Mouse (Mus musculus) hindbrain, embryonic 14.5 days (tissue): ENCODE data around the gene Gm26741. TPM values are rescaled to one million over a fixed set of nuclear protein-coding genes. Genes with fewer than 3 reads are reported as not detected.

Experiments
- ATAC-seq: fragments of 200-750 bp; cut with Nextera tagmentation; 2 replicates; pipeline ENCODE4 v1.8.0; 2017; ENCODE audit warnings: moderate number of reproducible peaks, mild to moderate bottlenecking, moderate TSS enrichment, moderate library complexity; ENCODE audit not compliant: low FRiP score
- DNase-seq: peaks from one replicate; pipeline ENCODE4 v3.0.0-alpha.2; 2015; ENCODE audit warnings: low spot score
- H3K27ac ChIP-seq: fragments of 300-500 bp; sonication (generic); 2 replicates; pipeline ENCODE4 v1.5.1; 2014; ENCODE audit warnings: mild to moderate bottlenecking, moderate library complexity
- H3K27me3 ChIP-seq: fragments of 300-500 bp; sonication (generic); 2 replicates; pipeline ENCODE4 v1.6.1; 2014; ENCODE audit warnings: mild to moderate bottlenecking, low read length, mixed read lengths; ENCODE audit not compliant: control insufficient read depth, insufficient read depth
- H3K36me3 ChIP-seq: fragments of 300-500 bp; sonication (generic); replicated peaks from 2 replicates; pipeline ENCODE4 v1.6.1; 2014; ENCODE audit not compliant: control insufficient read depth, insufficient read depth
- H3K4me1 ChIP-seq: fragments of 300-500 bp; sonication (generic); replicated peaks from 2 replicates; pipeline ENCODE4 v1.6.1; 2014; ENCODE audit warnings: antibody characterized with exemption, low read length, mixed read lengths; ENCODE audit not compliant: control insufficient read depth, insufficient read depth
- H3K4me2 ChIP-seq: fragments of 300-500 bp; sonication (generic); replicated peaks from 2 replicates; pipeline ENCODE4 v1.6.1; 2014; ENCODE audit warnings: mild to moderate bottlenecking, moderate library complexity
- H3K4me3 ChIP-seq: fragments of 300-500 bp; sonication (generic); replicated peaks from 2 replicates; pipeline ENCODE4 v1.5.1; 2014; ENCODE audit warnings: mild to moderate bottlenecking, low read length
- H3K9ac ChIP-seq: fragments of 300-500 bp; sonication (generic); 2 replicates; pipeline ENCODE4 v1.6.1; 2014
- H3K9me3 ChIP-seq: fragments of 300-500 bp; sonication (generic); 2 replicates; pipeline ENCODE4 v1.6.1; 2016; ENCODE audit warnings: low read length; ENCODE audit not compliant: control insufficient read depth
- WGBS: fragments of 180-500 bp; shearing (Covaris S2); extraction: QIAGEN DNeasy Blood & Tissue Kit; methylation state at CpG from one replicate; pipeline ENCODE4 v1.1.7; 2014; 5-methylcytosine and 5-hydroxymethylcytosine counted together
- polyA plus RNA-seq: library from polyadenylated mRNA; unstranded; fragments of >200 nt; fragmentation: Nextera tagmentation; extraction: Ambion mirVana; gene quantifications from 2 replicates; pipeline ENCODE4 v1.2.1, GENCODE M21; 2014

Gm26741 gene
- polyA plus RNA-seq, 1 experiment from 2014 or later: not detected

GRCm38 (mm10) chr10:52384823-52385610 is 26.4 kb downstream of the Gm26741 start:
- H3K36me3 ChIP-seq: no peaks in the 10 kb centered on the region
- H3K27me3 ChIP-seq: no peaks in the 10 kb centered on the region
- no peak for ATAC-seq
- peak; percentile 78 for DNase-seq
- H3K4me2 ChIP-seq: no peak overlapping the region
- H3K27ac ChIP-seq: no peak overlapping the region
- no peak overlapping the region for H3K4me3 ChIP-seq
- H3K4me1 ChIP-seq: peaks cover 6% of the 10 kb centered on the region
- no peaks in the 10 kb centered on the region for H3K9me3 ChIP-seq
- no peak overlapping the region for H3K9ac ChIP-seq
- 42% methylated on average over 8 of the region's 8 CpGs for WGBS

GRCm38 (mm10) chr10:52387192-52387591 is 28.6 kb downstream of the Gm26741 start:
- Histone ChIP-seq H3K9me3 (no peaks in the 10 kb centered on the region), H3K9ac (no peak overlapping the region), H3K36me3 (no peaks in the 10 kb centered on the region), H3K27ac (no peak overlapping the region), H3K4me2 (no peak overlapping the region), H3K27me3 (no peaks in the 10 kb centered on the region), H3K4me3 (no peak overlapping the region), H3K4me1 (peaks cover 6% of the 10 kb centered on the region; the same call in 1 of the 2 replicates)
- ATAC-seq (no peak), DNase-seq (no peak)
- WGBS: 71% methylated on average over 4 of the region's 4 CpGs

- Histone ChIP-seq H3K4me1 (no peaks in the 10 kb centered on the region), H3K9ac (no peak within 1 kb of the TSS), H3K4me2 (no peak within 1 kb of the TSS), H3K9me3 (no peaks in the 10 kb centered on the region), H3K36me3 (no peaks in the 10 kb centered on the region), H3K27me3 (no peaks in the 10 kb centered on the region), H3K4me3 (no peak within 1 kb of the TSS), H3K27ac (no peak within 1 kb of the TSS)
- ATAC-seq (no peak), DNase-seq (no peak)
- WGBS: 86% methylated on average over 5 of the region's 5 CpGs
Measured at GRCm38 (mm10) chr10:52388922-52389430, 30.4 kb downstream of the Gm26741 start, which contains the start of gene Nepn. Gene Nepn (plus strand): TSS chr10:52388972.

- Histone ChIP-seq H3K4me1 (no peaks in the 10 kb centered on the region), H3K9ac (no peak overlapping the region), H3K27ac (no peak overlapping the region), H3K4me2 (no peak overlapping the region), H3K4me3 (no peak overlapping the region), H3K9me3 (no peaks in the 10 kb centered on the region), H3K36me3 (no peaks in the 10 kb centered on the region), H3K27me3 (no peaks in the 10 kb centered on the region)
- DNase-seq: no peak
- WGBS: 78% methylated on average over 3 of the region's 3 CpGs
- ATAC-seq: no peak
Measured at GRCm38 (mm10) chr10:52389438-52389837, 30.9 kb downstream of the Gm26741 start.

GRCm38 (mm10) chr10:52391208-52391607 is 32.6 kb downstream of the Gm26741 start:
- Histone ChIP-seq H3K27ac (no peak overlapping the region), H3K9ac (no peak overlapping the region), H3K9me3 (no peaks in the 10 kb centered on the region), H3K4me1 (no peaks in the 10 kb centered on the region), H3K4me2 (no peak overlapping the region), H3K27me3 (no peaks in the 10 kb centered on the region), H3K36me3 (no peaks in the 10 kb centered on the region), H3K4me3 (no peak overlapping the region)
- no peak for DNase-seq
- ATAC-seq: no peak
- WGBS: 84% methylated on average over 2 of the region's 2 CpGs

- H3K27me3 ChIP-seq: no peaks in the 10 kb centered on the region
- no peak overlapping the region for H3K4me2 ChIP-seq
- no peak overlapping the region for H3K9ac ChIP-seq
- H3K4me3 ChIP-seq: no peak overlapping the region
- H3K36me3 ChIP-seq: no peaks in the 10 kb centered on the region
- WGBS: 89% methylated on average over 3 of the region's 3 CpGs
- DNase-seq: no peak
- no peaks in the 10 kb centered on the region for H3K4me1 ChIP-seq
- no peaks in the 10 kb centered on the region for H3K9me3 ChIP-seq
- no peak overlapping the region for H3K27ac ChIP-seq
- ATAC-seq: no peak
Measured at GRCm38 (mm10) chr10:52396647-52397046, 38.1 kb downstream of the Gm26741 start.

GRCm38 (mm10) chr10:52398715-52399114 is 40.1 kb downstream of the Gm26741 start:
- H3K4me3 ChIP-seq: no peak overlapping the region
- H3K36me3 ChIP-seq: no peaks in the 10 kb centered on the region
- H3K9ac ChIP-seq: no peak overlapping the region
- H3K9me3 ChIP-seq: no peaks in the 10 kb centered on the region
- no peaks in the 10 kb centered on the region for H3K27me3 ChIP-seq
- DNase-seq (no peak), ATAC-seq (no peak)
- H3K4me2 ChIP-seq: no peak overlapping the region
- H3K27ac ChIP-seq: no peak overlapping the region
- no peaks in the 10 kb centered on the region for H3K4me1 ChIP-seq
- 87% methylated on average over 2 of the region's 2 CpGs for WGBS

GRCm38 (mm10) chr10:52399722-52400121 is 41.2 kb downstream of the Gm26741 start:
- Histone ChIP-seq H3K4me1 (no peaks in the 10 kb centered on the region), H3K27ac (no peak overlapping the region), H3K4me2 (no peak overlapping the region), H3K4me3 (no peak overlapping the region), H3K9ac (no peak overlapping the region), H3K36me3 (no peaks in the 10 kb centered on the region), H3K9me3 (no peaks in the 10 kb centered on the region), H3K27me3 (no peaks in the 10 kb centered on the region)
- WGBS: 76% methylated on average over 3 of the region's 3 CpGs
- ATAC-seq: no peak
- DNase-seq: no peak

GRCm38 (mm10) chr10:52405160-52405559 is 46.6 kb downstream of the Gm26741 start:
- DNase-seq: no peak
- ATAC-seq: no peak
- Histone ChIP-seq H3K36me3 (no peaks in the 10 kb centered on the region), H3K27me3 (no peaks in the 10 kb centered on the region), H3K9me3 (no peaks in the 10 kb centered on the region), H3K4me1 (no peaks in the 10 kb centered on the region), H3K4me2 (no peak overlapping the region), H3K4me3 (no peak overlapping the region), H3K9ac (no peak overlapping the region), H3K27ac (no peak overlapping the region)
- WGBS: 90% methylated on average over 13 of the region's 13 CpGs
